Mouse (Mus musculus): ENCODE data around the gene Pcsk2.

The Pcsk2 gene

GRCm38 (mm10) chr2:143545758-143546246 is at the start of gene Pcsk2:
Pcsk2 (plus strand) TSS chr2:143546156.
- DNase-seq (ENCODE audit: low spot score) = no peak

DNA sequence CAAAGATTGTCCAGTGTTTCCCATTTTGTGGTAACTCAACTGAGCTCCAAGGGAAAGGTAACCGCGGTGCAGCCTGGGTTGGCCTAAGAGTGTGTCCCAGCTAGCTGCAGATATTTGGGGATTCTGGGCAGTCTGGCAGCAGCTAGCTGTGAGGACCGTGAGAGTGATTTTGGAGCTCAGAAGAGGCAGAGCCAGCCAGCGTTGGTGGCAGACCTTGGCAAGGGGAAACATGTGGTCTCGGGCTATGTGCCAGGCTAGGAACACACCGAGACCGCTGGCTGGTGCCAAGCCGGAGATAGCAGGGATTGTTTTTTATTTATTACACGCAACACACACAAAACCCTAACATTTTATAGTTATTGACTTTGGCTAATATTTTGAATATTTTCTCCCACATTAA is 45.1 kb upstream of the Pcsk2 start:
- DNase-seq (ENCODE audit: low spot score) = no peak

DNA sequence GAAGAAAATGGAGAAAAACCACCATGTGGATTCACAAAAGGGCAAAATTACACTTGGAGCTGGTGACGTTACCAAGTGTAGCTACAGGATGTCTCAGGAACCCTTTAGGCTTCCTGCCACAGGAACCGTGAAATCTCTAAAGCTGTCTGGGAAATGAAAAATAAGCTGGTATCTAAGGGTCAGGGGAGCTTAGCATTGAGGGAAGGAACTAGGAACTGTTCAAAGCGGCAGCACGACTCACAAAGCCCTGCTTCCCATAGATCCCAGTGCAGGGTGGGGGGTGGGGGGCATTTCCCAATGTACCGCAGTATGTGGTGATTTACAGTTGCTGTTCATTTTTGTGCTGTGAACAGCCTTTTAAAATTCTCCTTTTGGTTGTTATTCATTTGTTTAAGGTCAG is 44.2 kb upstream of the Pcsk2 start:
- DNase-seq (ENCODE audit: low spot score) = no peak

- DNase-seq (ENCODE audit: low spot score) = no peak
These were observed 43.8 kb upstream of the Pcsk2 start for GRCm38 (mm10) chr2:143502203-143502602.

- no peak for DNase-seq (ENCODE audit: low spot score)
These were observed 9.5 kb upstream of the Pcsk2 start for GRCm38 (mm10) chr2:143536485-143536884.

DNA sequence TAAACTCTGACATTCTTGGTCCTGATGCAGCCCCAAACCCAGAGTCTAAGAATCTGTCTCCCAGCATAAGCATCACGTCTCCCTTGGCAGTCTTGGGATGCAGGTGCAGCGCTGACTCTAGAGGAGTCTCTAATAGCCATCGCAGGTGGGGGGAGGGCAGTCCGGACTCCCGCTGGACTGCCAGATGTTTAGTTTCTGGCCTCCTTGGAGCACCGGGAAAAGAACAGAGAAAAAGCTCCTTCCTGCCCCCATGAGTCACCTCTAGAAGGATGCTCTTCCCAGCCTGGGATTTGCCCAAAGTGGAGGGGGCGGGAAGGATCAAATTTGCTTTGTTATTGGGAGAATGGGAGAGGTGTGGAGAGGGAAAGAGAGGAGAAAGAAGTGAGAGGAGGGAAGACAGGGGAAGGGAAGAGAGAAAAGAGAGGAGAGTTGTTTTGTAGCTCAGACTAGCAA is 631 bp upstream of the Pcsk2 start:
- no peak for DNase-seq (ENCODE audit: low spot score)

DNA sequence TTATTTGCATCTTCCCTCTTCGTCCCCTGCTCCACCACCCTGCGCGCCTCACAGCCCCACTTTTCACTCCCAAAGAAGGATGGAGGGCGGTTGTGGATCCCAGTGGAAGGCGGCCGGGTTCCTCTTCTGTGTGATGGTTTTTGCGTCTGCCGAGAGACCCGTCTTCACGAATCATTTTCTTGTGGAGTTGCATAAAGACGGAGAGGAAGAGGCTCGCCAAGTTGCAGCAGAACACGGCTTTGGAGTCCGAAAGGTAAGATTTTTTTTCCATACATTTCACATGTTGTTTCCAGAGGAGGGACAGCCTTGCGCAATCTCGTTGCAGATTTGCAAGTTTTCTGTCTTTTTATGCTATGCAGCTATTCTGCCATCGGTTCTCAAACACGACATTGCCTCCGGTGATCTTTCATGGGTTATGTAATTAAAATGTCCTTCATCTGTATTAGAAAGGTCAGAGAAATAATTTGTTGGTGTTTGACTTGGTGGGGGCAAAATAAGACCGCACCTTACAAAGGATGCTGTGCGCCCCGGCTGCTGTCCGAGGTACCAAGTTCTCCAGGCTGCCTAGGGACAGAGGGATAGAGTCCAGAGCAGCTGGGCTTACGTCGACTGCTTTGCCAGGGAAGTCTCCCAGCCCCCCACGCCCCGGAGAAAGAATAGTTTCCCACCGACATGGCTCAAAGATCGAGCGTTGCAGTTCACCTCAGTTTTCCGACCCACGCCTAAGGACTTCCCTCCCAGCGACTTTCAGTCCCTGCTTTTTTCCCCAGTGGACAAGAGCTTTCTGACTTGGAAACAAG is 656 bp downstream of the Pcsk2 start:
- no peak for DNase-seq (ENCODE audit: low spot score)

GRCm38 (mm10) chr2:143547251-143548090 is 1.5 kb downstream of the Pcsk2 start:
- no peak for DNase-seq (ENCODE audit: low spot score)

DNA sequence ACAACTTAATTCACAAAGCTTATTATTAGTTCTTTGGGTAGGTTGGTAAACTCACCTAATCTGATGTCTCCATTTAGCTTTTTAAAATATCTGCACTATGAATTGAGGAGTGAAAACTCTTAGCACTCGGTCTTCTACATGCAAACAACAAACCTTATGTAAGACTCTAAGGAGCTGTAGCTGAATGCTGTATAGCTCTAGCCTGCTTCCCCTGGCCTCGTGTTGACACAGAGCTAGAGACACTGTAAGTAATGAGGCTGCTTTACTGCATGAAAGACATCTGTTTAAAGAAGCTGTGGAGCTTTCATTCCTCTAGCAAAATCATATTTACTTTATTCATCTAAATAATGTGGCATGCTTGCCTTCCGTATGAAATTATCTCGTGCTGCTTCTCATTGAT is 14.4 kb downstream of the Pcsk2 start:
- no peak for DNase-seq (ENCODE audit: low spot score)

- DNase-seq (ENCODE audit: low spot score) = no peak
These were observed 19.1 kb downstream of the Pcsk2 start for GRCm38 (mm10) chr2:143565062-143565461.

DNA sequence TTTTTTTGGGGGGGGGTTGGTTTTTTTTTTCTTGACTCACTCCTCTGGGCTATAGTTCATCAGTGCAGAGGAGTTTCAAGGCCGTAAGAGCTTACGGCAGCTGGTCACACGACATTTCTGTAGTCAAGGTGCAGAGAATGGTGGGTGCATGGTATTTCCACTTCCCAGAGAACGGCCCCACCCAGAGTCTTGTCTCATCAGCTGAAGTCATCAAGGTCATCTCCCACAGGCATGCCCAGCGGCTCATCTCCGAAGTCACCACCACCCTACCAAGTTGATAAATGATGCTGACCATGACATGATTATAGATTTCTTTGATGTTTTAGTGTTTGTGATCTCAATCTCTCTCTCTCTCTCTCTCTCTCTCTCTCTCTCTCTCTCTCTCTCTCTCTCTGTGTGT is 20.0 kb downstream of the Pcsk2 start:
- no peak for DNase-seq (ENCODE audit: low spot score)

DNA sequence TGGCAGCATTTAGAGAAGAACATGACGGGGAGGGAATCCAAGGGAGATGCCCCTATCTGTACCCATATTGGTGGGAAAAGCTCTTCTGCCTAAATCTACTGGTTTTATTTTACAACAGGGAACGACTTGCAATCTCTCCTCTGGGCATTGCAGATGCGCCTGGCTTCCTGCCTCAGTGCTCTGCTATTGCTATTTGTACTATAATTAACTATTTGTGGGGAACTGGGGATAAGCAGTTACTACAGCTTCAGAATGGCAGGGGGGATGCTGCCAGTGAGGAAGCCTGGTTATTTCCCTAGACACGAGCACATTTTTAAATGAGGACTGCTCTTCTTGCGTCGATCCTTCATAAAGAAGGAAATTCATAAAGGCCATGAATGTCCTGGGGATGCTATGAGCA is 39.4 kb downstream of the Pcsk2 start:
- DNase-seq (ENCODE audit: low spot score) = no peak

GRCm38 (mm10) chr2:143590398-143590797 is 44.4 kb downstream of the Pcsk2 start:
- DNase-seq (ENCODE audit: low spot score) = no peak

DNA sequence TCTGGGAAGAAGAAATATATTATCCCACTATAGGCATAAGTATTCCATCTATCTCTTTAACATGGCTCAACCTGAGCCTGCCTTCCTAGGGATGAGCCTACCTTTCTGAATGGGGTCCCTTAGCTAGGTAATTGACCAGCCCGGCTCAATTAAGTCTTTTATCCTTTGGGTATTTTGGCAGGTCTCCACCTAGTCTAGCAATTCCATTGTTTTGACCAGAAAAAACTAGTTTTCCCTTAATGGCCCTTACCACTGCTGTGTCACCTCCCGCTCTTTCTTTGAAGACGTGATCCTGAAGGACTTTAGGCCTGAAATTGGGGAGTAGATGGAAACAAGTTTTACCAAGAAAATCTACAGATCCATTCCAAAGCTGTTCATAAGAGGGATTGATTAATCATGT is 57.1 kb downstream of the Pcsk2 start:
- DNase-seq (ENCODE audit: low spot score) = no peak

GRCm38 (mm10) chr2:143603871-143604512 is 58.0 kb downstream of the Pcsk2 start:
- no peak for DNase-seq (ENCODE audit: low spot score)

DNA sequence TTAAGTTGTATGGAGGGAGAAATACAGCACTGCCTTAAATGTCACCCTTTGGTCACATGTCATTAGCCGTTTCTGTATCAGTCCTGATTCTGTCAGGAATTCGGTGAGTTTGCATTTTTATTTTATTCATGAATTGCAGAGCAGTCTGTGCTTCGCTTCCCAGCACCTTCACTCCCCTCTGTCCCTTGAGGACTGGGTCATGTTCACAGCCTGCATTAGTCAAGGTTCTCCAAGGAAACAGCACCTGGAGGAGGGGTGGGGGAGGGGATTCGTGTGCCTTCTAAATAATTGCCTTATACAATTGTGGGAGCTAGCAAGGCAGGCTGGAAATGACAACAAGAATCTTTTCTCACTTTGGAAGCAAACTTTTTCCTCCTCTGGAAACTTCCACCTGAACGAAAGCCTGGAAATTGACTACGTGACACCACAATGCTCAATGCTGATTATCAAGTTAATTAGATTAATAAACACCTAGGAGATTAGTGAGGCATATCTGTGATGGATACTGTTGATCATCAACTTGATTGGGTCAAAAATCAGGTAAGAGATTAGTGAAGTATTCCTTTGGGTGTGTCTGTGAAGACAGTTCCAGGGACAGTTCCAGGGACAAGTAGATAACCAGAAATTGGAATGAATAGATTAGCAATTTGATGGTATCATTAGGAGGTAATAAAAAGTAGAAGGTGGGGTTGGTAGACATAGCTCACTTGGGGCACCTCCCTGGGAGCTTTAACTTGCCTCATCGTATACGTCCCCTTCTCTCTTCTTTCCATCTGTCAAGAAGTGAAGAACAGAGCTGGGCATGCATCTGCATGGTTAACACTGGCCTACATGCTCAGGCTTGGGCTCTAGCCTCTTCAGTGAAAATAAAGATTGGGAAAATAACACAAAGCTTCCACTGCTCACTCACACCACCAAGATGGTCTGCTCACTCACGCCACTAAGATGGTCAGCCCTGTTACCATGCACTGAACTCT is 64.7 kb downstream of the Pcsk2 start:
- DNase-seq (ENCODE audit: low spot score) = no peak

DNA sequence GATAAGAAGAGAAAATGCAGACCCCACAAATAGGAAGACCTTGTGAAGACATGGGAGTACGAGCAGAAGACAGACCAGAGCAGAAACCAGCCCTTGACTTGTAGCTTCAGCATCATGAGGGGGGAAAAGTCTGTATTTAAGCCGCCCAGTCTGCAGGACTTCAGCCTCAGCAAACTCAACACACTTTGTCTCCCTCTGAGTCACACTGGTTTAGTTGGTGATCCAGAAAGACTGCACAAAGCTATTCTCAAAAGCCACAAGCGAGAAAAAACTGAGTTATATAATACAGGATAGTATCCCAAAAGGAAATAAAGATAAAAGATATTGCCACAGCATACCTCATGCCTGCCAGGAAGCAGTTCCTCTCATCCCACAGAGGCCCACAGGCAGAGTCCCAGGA is 67.5 kb downstream of the Pcsk2 start:
- DNase-seq (ENCODE audit: low spot score) = no peak

GRCm38 (mm10) chr2:143614775-143615174 is 68.8 kb downstream of the Pcsk2 start:
- no peak for DNase-seq (ENCODE audit: low spot score)

GRCm38 (mm10) chr2:143620916-143621315 is 75.0 kb downstream of the Pcsk2 start:
- no peak for DNase-seq (ENCODE audit: low spot score)

DNA sequence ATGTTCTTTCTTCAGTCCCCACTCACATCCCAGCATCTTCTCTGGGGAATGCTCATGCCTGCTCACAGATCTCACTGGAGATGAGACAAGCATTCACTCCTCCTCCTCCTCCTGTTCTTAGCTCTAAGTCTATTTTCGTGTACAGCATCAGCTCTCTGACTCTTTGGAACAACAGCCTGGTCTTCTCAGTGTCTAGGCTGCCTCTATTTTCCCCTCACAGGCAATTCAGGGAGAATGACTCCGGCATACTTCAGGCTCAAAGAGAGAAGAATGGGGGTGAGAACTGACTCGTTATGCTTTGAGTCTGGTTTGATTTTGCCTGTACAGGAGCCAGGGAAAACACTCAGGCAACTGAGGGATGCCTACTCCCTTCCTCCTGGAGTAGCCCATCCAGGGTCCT is 78.0 kb downstream of the Pcsk2 start:
- no peak for DNase-seq (ENCODE audit: low spot score)

GRCm38 (mm10) chr2:143643305-143643704 is 97.3 kb downstream of the Pcsk2 start:
- DNase-seq (ENCODE audit: low spot score) = no peak
